Comparison of ENCODE assay signal across 29 mouse cellular contexts in the genomic region with DNA sequence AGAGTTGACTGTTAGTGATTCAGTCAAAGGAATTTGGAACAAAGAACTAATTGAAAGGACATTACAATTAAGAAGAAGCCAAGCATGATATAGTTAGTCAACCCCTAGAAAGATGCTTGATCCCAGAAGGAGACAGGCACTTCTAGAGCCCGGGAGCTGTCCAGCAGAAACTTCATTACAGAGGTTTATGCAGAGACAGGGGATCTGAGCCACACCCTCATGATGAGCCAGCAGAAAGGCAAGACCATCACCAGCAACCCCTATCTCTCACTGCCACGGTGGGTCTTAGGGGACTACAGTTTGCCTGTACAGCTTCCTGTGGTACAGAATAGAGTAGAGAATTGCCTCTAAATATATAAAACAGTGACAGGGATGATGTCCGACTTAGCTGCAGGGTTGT.
DNase-seq lines count a peak whose midpoint lies in the region; ATAC-seq and TF ChIP-seq lines count a peak whose summit lies in the region.
"Had no signal": no experiment of that assay in that cellular context is flagged by ENCODE, and none has a peak within 500 bp of the region (broad histone marks: within the 10 kb centered on the region; RNA-seq: fewer than 3 reads in every experiment).

No protein-coding gene starts in this region.

- TF ChIP-seq RAD21 in MEL (IDR thresholded peaks at IDR 0.05; ENCODE audit: low read depth, low read length), result no peak

- H3K36me3 ChIP-seq in intestine, embryonic 14.5 days (ENCODE audit: control insufficient read depth, insufficient read depth, low read length), result no peaks in the 10 kb centered on the region
- no peaks in the 10 kb centered on the region for H3K36me3 ChIP-seq in intestine, postnatal 0 days (ENCODE audit: control insufficient read depth, insufficient read depth)
- H3K36me3 ChIP-seq in MEL (ENCODE audit: control insufficient read depth in 1 of 2, insufficient read depth in 2 of 2, low read length in 2 of 2), result no peaks in the 10 kb centered on the region
- H3K36me3 ChIP-seq: embryonic facial prominence, embryonic 15.5 days; forebrain, embryonic 12.5 days; hindbrain, embryonic 12.5 days; kidney, embryonic 15.5 days; limb, embryonic 10.5 days; limb, embryonic 15.5 days; liver, embryonic 13.5 days had no signal

- no peaks in the 10 kb centered on the region for H3K4me1 ChIP-seq in intestine, embryonic 14.5 days (replicated peaks; ENCODE audit: control insufficient read depth, insufficient read depth, low read length)
- H3K4me1 ChIP-seq in intestine, postnatal 0 days (replicated peaks; ENCODE audit: control insufficient read depth, insufficient read depth, low read length), result no peaks in the 10 kb centered on the region
- H3K4me1 ChIP-seq in MEL (ENCODE audit: control insufficient read depth in 1 of 2, insufficient read depth in 2 of 2, low read length in 2 of 2), result no peaks in the 10 kb centered on the region
- H3K4me1 ChIP-seq: embryonic facial prominence, embryonic 15.5 days; forebrain, embryonic 12.5 days; hindbrain, embryonic 12.5 days; kidney, embryonic 15.5 days; limb, embryonic 10.5 days; limb, embryonic 15.5 days; liver, embryonic 13.5 days had no signal

- no peak for TF ChIP-seq EP300 in MEL (IDR thresholded peaks at IDR 0.05; ENCODE audit: low read depth in 1 of 2, low read length in 2 of 2)

- no peak for TF ChIP-seq CTCF in intestine, postnatal 0 days (IDR thresholded peaks at IDR 0.05; ENCODE audit: low read depth)
- TF ChIP-seq CTCF in MEL (IDR thresholded peaks at IDR 0.05 in 2 of 3, conservative IDR thresholded peaks at IDR 0.05 in 1 of 3; ENCODE audit: control insufficient read depth in 1 of 3, insufficient read depth in 1 of 3, low read depth in 2 of 3, low read length in 3 of 3, poor library complexity in 1 of 3, severe bottlenecking in 1 of 3), result no peak

- no peak for ATAC-seq in intestine, embryonic 14.5 days (replicated peaks; ENCODE audit: low FRiP score, low TSS enrichment, low read depth)
- ATAC-seq in intestine, postnatal 0 days, result no peak
- ATAC-seq in megakaryocyte progenitor cell, adult 5-6 weeks (replicated peaks; ENCODE audit: poor library complexity), result peak; percentile 73
- ATAC-seq in CD4-positive, CD25-positive, alpha-beta regulatory T cell, adult 4 months, result no peak
- ATAC-seq: forebrain, postnatal 0 days; midbrain, embryonic 16.5 days had no signal

- DNase-seq in intestine, embryonic 14.5 days (ENCODE audit: low spot score), result peak; percentile 56
- DNase-seq in ES-CJ7 (ENCODE audit: low read depth, low spot score) (peak; percentile 6), MEL (ENCODE audit: low read depth, low spot score) (peak; percentile 12)
- DNase-seq in c-Kit-positive CD71-positive TER-119-positive erythroid progenitor cells, embryonic 14.5 days (ENCODE audit: low spot score), result no peak
- no peak for DNase-seq in cerebellum, adult 11 months
- DNase-seq: adrenal gland, postnatal 10 days; cerebellum, adult 11-12 months; cerebellum, adult 9-11 months; forebrain, postnatal 0 days; gastrocnemius, postnatal 14 days; heart, postnatal 36 days; kidney, adult 11 months; layer of hippocampus, adult 9-11 months; liver, embryonic 13.5 days; lung, adult 2 months; lung, postnatal 14 days; thymus, postnatal 4 days had no signal

- no peaks in the 10 kb centered on the region for H3K79me2 ChIP-seq in MEL (ENCODE audit: control insufficient read depth, insufficient read depth, low read length, poor library complexity)

- no peak for TF ChIP-seq POLR2A in MEL (IDR thresholded peaks at IDR 0.05; ENCODE audit: control insufficient read depth in 1 of 2, insufficient read depth in 1 of 2, low read depth in 1 of 2, low read length in 2 of 2, poor library complexity in 1 of 2)

- no peak overlapping the region for H3K4me3 ChIP-seq in intestine, embryonic 14.5 days (ENCODE audit: low read depth, low read length)
- H3K4me3 ChIP-seq in intestine, postnatal 0 days (ENCODE audit: low read depth, low read length), result no peak overlapping the region
- no peak overlapping the region for H3K4me3 ChIP-seq in MEL (ENCODE audit: control insufficient read depth in 1 of 2, insufficient read depth in 1 of 2, low read depth in 2 of 2, low read length in 2 of 2)
- H3K4me3 ChIP-seq: embryonic facial prominence, embryonic 15.5 days; forebrain, embryonic 12.5 days; hindbrain, embryonic 12.5 days; kidney, embryonic 15.5 days; limb, embryonic 10.5 days; limb, embryonic 15.5 days; liver, embryonic 13.5 days had no signal

- H3K9ac ChIP-seq in intestine, embryonic 14.5 days (ENCODE audit: low read length), result no peak overlapping the region
- no peak overlapping the region for H3K9ac ChIP-seq in intestine, postnatal 0 days (ENCODE audit: low read depth, low read length)
- H3K9ac ChIP-seq in MEL (ENCODE audit: control insufficient read depth, low read depth, low read length, poor library complexity, severe bottlenecking), result no peak overlapping the region
- H3K9ac ChIP-seq: embryonic facial prominence, embryonic 15.5 days; forebrain, embryonic 12.5 days; forebrain, postnatal 0 days; hindbrain, embryonic 12.5 days; kidney, embryonic 15.5 days; limb, embryonic 15.5 days; liver, embryonic 13.5 days had no signal

- no peaks in the 10 kb centered on the region for H3K9me3 ChIP-seq in intestine, embryonic 14.5 days (ENCODE audit: control insufficient read depth, low read length)
- H3K9me3 ChIP-seq in intestine, postnatal 0 days (ENCODE audit: control insufficient read depth), result no peaks in the 10 kb centered on the region
- no peaks in the 10 kb centered on the region for H3K9me3 ChIP-seq in MEL (replicated peaks; ENCODE audit: insufficient read depth, low read length)
- H3K9me3 ChIP-seq: embryonic facial prominence, embryonic 15.5 days; forebrain, embryonic 12.5 days; hindbrain, embryonic 12.5 days; kidney, embryonic 15.5 days; limb, embryonic 10.5 days; limb, embryonic 15.5 days; liver, embryonic 13.5 days had no signal

- 61% methylated on average over 3 of the region's 3 CpGs for WGBS in intestine, embryonic 14.5 days
- WGBS in intestine, postnatal 0 days, result 62% methylated on average over 3 of the region's 3 CpGs

- no peak overlapping the region for H3K27ac ChIP-seq in intestine, embryonic 14.5 days (ENCODE audit: low read depth)
- no peak overlapping the region for H3K27ac ChIP-seq in intestine, postnatal 0 days (ENCODE audit: low read depth, low read length)
- H3K27ac ChIP-seq in MEL (ENCODE audit: control insufficient read depth, low read depth, low read length), result no peak overlapping the region
- H3K27ac ChIP-seq: embryonic facial prominence, embryonic 15.5 days; forebrain, embryonic 12.5 days; hindbrain, embryonic 12.5 days; kidney, embryonic 15.5 days; limb, embryonic 10.5 days; limb, embryonic 15.5 days; liver, embryonic 13.5 days had no signal

- no peaks in the 10 kb centered on the region for H3K27me3 ChIP-seq in intestine, embryonic 14.5 days (replicated peaks; ENCODE audit: control insufficient read depth, insufficient read depth, low read length)
- no peaks in the 10 kb centered on the region for H3K27me3 ChIP-seq in intestine, postnatal 0 days (replicated peaks; ENCODE audit: control insufficient read depth, insufficient read depth, low read length)
- no peaks in the 10 kb centered on the region for H3K27me3 ChIP-seq in MEL (ENCODE audit: control insufficient read depth in 1 of 2, insufficient read depth in 2 of 2, low read length in 2 of 2)
- H3K27me3 ChIP-seq: embryonic facial prominence, embryonic 15.5 days; forebrain, embryonic 12.5 days; hindbrain, embryonic 12.5 days; kidney, embryonic 15.5 days; limb, embryonic 15.5 days; liver, embryonic 13.5 days had no signal

- no peak overlapping the region for H3K4me2 ChIP-seq in intestine, embryonic 14.5 days (ENCODE audit: low read length)
- no peak overlapping the region for H3K4me2 ChIP-seq in intestine, postnatal 0 days (replicated peaks; ENCODE audit: low read depth)
- H3K4me2 ChIP-seq: embryonic facial prominence, embryonic 15.5 days; forebrain, embryonic 12.5 days; heart, embryonic 11.5 days; hindbrain, embryonic 12.5 days; kidney, embryonic 15.5 days; limb, embryonic 15.5 days; liver, embryonic 13.5 days; midbrain, embryonic 11.5 days had no signal

TF ChIP-seq in MEL, 35 proteins besides CTCF, POLR2A, EP300 and RAD21:
- no peak for TF ChIP-seq E2F4 (IDR thresholded peaks at IDR 0.05; ENCODE audit: borderline replicate concordance, low read depth, low read length)
- no peak for TF ChIP-seq CHD2 (IDR thresholded peaks at IDR 0.05; ENCODE audit: low read length)
- TF ChIP-seq MAFK (IDR thresholded peaks at IDR 0.05; ENCODE audit: borderline replicate concordance, low read depth, low read length), result no peak
- TF ChIP-seq TBP (IDR thresholded peaks at IDR 0.05; ENCODE audit: low read depth, low read length), result no peak
- TF ChIP-seq SIN3A (IDR thresholded peaks at IDR 0.05; ENCODE audit: low read length), result no peak
TF ChIP-seq in MEL: peak in this region for 0.

Comparison
In these comparisons a context has a peak if more than half of its experiments do, and no peak if none do; other contexts are left out.
1. DNase-seq: peak in intestine, embryonic 14.5 days (single experiment), ES-CJ7 (single experiment) and MEL (single experiment); none in c-Kit-positive CD71-positive TER-119-positive erythroid progenitor cells, embryonic 14.5 days (single experiment) and cerebellum, adult 11 months (single experiment).